Mouse (Mus musculus) heart, adult 2 months (tissue): ENCODE measurements at regions not wholly inside any gene's neighbourhood (a gene's known extent, or its start where the extent isn't known, plus 50 kb on each side); places are given as distances from the start of the nearest gene placed in this dataset.

Experiments
- CTCF ChIP-seq: fragments of 200-600 bp; IDR thresholded peaks from 2 replicates; pipeline ENCODE4 v1.8.1; 2022; ENCODE audit warnings: antibody characterized with exemption, mild to moderate bottlenecking, moderate library complexity
- POLR2A ChIP-seq: fragments of 200-500 bp; IDR thresholded peaks from 2 replicates; pipeline ENCODE4 v1.6.1; 2011; ENCODE audit warnings: mild to moderate bottlenecking, low read depth, low read length, control low read depth; ENCODE audit not compliant: insufficient read depth

GRCm38 (mm10) chr13:44573463-44573862 is 155.8 kb upstream of the Jarid2 start:
- TF ChIP-seq CTCF (no peak), POLR2A (no peak)
